Mouse (Mus musculus): Measurements from ENCODE around the gene Urb2.

The Urb2 gene

DNA sequence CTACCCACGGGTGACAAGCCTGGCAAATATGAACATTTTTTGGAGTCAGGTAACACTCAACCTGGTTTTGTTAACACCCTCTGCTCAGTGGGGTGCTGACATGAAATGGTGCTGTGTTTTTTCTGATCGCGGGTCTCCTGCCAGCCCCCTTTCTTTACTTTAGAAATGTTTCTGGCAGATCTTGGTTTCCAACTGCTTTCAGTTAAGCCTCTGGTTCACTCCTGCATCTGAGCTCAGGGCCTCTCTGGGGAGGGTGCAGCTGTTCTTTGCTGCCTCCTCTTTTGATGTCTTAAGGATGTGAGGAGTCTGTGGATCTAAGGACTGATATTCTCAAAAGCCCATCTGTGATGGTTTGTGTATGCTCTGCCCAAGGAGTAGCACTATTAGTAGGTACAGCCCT, 55.1 kb downstream of the Urb2 start:
- DNase-seq (ENCODE audit: extremely low spot score, low spot score), result no peak

DNA sequence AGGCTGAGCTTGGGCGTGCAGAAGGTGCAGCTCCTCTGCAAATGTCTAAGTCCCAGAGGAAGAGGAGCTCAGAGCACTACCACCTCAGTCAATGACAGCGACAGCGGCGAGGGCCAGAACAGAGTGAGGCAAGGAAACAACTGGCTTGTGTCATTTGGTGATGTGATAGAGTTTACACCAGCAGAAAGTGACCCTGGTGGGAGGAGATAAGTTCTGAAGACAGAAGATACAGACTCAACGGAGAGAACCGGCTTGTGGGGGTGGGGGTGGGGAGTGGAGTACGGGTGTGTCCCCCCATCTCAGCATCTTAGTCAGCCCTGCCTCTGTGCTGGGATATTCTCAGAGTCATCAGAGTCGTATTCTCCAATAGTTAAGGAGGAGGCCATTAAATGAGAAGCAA, 56.1 kb downstream of the Urb2 start:
- no peak for DNase-seq (ENCODE audit: extremely low spot score, low spot score)

DNA sequence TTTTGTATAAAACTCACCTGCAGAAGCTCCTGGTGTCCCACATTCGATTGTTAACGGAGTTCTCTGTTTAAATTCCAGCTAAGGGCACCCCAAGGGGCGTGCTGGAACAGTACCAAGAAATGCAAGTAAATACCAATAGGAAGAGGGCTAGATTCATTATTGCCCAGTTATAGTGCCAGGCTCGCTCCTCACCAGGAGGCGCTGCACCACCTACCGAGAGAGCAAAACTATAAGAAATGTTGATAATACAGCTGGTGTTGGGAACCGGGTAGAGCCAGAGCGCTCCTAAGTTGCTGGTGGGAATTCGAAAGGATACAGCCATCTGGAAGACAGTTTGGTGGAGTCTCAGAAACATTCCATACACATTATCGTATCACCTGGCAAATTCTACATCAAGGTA, 56.7 kb downstream of the Urb2 start:
- no peak for DNase-seq (ENCODE audit: extremely low spot score, low spot score)

DNA sequence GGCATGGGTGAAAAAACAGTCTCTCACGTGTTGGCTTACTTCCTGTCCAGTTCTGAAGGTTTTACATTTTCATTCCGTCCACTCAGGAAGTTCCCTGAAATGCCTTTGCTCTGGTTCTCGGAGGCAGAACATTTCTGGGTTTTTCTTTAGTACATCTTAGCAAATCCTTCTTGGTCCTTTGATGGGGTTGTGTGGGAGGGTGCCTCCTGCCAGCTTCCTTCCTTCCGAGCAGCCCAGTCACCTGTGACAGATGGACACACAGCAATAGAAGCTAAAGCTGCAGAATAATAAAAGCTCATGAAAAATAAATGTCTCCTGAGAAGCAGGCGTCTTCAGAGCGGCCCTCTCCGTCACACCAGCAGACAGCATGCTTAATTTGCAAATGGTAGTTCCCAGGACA, 57.7 kb downstream of the Urb2 start:
- no peak for DNase-seq (ENCODE audit: extremely low spot score, low spot score)

DNA sequence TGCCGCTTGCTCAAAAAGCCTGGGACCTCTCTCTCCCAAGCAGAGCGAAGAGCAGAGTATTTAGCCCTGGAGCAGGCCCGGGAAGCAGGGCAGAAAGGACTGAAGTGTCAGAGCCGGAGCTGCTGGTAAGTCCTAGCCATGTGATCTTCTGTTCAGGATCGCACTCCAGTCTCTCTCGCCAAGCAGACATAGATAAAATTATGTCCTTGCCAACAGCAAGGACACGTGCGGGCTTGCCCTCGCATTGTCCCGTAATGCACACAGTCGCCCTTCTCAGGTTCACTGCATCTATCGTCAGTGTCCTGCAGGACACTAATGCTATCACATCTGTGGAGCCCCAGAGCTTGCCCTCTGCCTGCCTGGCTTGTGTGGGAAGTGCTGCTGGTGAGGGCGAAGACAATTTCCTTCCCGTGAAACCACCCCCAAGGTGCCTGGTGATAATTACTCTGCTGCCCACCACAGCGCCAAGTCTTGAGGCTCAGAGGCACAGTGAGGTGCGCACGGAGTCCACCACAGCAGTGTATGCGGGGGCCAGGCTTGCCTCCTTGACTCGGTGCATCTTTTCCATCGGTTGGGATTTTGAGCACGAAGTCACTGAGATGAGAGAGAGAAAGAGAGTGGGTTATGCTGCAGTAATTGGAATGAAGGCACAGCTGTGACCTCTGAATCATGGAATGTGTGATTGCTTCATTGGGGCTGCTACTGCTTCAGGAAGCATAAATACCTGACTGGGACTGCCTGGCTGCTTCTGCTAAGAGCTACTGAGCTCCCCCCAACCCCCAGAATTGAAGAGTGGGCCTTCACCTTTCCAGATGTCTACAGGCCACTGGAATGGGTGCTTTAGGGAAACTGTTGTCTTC, 59.4 kb downstream of the Urb2 start:
- no peak for DNase-seq (ENCODE audit: extremely low spot score, low spot score)

DNA sequence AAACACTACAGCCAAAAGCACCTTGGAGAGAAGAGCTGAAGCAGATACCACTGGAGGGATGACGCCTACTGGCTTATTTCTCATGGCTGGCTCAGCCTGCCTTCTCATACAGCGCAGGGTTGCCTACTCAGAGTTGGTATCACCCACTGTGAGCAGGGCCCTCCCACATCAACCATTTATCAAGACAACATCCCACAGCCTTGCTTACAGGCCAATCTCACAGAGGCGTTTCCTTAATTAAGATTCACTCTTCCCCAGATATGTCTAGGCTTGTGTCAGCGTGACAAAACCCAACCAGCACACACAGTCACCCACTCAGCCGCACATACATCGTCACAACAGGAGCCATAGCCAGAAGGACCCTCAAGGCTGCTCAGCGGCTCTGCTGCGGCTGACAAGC, 61.3 kb downstream of the Urb2 start:
- DNase-seq (ENCODE audit: extremely low spot score, low spot score), result no peak

DNA sequence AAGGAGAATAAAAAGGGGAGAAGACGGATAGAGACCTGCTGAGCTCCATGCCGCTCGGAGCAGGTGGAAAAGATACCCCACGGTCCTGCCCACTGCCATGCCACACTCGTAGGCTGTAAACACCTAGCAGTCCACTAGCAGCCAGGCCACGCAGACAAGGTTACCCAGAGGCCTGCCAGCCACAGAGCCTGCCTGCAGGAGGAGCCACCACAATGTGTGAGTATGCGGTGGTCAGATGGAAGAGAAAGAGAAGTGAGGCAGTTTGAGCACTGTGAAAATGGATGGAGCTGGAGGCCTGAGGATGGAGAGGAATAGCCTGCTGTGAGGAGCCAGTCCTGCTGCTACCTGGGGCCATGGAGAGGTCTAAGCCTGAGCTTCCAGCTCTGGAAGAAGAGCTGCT, 62.3 kb downstream of the Urb2 start:
- DNase-seq (ENCODE audit: extremely low spot score, low spot score), result no peak

DNA sequence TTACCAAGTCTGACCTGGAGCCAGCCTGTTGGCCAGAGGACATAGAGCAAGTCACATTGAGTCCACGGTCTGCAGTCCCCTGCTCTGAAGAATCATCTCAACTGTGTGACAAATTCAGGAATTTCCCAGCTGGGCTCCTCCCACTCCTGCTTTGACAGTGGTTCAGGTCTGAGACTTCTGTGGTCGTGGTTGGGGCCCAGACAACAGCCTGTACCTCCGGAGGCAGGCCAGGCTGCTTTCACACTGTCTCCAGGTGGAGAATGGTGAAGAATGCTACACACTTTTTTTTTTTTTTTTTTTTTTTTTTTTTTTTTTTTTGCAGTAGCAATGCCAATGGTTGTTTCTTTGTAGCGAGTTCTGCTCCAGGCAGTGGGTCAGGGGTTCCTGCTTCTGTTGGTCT, 64.4 kb downstream of the Urb2 start:
- DNase-seq (ENCODE audit: extremely low spot score, low spot score), result no peak

DNA sequence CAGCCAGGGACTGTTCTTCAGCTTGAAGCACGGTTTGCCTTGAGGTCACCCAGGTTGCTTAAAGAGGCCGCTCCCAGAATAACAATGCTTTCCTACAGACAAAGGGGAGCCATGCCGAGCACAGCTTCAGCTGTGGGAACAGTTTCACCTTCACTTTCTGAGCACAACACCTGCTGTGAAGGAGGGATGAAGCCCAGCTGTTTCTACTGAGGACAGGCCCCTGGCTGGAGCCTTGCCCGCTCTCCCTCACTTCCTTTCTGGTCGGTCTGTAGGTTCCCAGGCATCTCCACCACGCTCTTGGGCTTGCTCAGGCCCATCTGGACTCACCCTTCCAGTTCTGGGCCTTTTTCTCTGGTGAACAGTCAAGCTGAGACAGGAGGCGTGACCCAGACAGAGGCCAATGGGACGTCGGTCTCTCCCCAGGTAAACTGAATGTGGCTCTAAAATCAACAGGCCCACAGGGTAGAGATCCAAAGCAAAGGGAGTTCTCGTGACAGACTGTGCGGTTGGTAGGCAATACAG, 66.8 kb downstream of the Urb2 start:
- no peak for DNase-seq (ENCODE audit: extremely low spot score, low spot score)

DNA sequence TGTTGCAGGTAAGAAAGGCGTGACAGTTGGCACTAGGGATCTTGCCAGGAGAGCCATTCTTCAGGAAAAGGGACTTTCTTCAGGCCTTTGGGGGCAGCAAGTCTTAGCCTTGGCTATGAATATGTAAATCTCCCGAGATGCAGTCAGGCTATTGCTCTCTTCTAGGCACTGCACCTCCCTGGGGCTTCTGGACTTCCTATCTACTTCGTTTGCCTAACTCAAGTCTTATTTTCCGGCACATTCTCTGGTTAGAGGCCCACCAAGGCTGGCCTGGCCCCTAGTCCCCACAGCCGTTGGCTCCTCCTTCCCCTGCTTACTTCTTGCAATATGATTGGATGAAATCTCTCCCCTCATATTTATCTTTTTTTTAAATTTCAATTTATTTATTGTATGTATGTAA, 67.7 kb downstream of the Urb2 start:
- no peak for DNase-seq (ENCODE audit: extremely low spot score, low spot score)

DNA sequence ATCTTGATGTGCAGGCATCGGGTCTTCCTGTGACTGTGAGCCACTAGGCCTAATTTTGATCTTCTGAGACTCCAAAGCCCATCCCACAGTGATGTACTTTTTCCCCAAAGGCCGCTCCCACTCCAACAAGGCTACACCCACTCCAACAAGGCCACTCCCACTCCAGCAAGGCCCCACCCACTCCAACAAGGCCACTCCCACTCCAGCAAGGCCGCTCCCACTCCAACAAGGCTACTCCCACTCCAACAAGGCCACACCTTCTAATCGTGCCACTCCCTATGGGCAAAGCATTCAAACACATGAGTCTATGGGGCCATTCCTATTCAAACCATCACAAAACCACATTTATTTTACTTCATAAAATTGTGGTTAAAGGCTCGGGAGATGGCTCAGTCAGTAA, 69.2 kb downstream of the Urb2 start:
- DNase-seq (ENCODE audit: extremely low spot score, low spot score), result no peak
